Mouse (Mus musculus) heart, postnatal 25 days (tissue): Measurements from ENCODE around the gene Nrp2. TPM values are rescaled to one million over a fixed set of nuclear protein-coding genes. Genes with fewer than 3 reads are reported as not detected.

Experiments
- DNase-seq: peaks from one replicate; pipeline ENCODE4 v3.0.0; 2022; ENCODE audit warnings: low spot score
- intact Hi-C: fragments of 180-260 bp; cut with DNase I; formaldehyde crosslinking; loops from one replicate; pipeline ENCODE4 v1.15.1; 2025
- total RNA-seq, 2 experiments: library from RNA; stranded (reverse); gene quantifications; 2 replicates each; pipeline ENCODE4 v1.2.3; 2021

Nrp2 gene
- total RNA-seq, 2 experiments from 2014 or later, result 27.6 to 33.6 TPM

DNA sequence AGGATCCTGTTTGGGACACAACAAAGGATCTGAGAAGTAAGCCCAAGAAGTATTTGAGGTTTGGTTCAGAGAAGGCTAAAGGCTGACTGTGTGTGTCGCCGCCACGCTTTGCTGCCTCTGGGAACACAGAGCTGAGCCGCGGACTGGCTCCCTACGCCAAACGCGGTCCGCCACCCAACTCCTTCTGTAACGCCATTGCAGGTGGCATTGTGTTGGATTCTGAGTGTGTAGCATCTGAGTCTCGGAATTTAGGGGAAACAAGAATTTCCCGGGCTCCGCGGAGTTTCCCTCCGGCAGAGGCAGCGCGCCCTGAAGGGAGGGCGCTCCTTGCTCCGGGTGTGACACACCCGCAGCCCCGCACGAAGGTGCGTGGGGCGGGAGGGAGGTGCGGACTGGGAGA lies 342 bp upstream of the Nrp2 start:
- intact Hi-C loops, result loop anchor here (5.0 to 10.0 kb wide), 3 partner anchors 262 to 775 kb away; no protein-coding TSS in a partner anchor
- no peak for DNase-seq

DNA sequence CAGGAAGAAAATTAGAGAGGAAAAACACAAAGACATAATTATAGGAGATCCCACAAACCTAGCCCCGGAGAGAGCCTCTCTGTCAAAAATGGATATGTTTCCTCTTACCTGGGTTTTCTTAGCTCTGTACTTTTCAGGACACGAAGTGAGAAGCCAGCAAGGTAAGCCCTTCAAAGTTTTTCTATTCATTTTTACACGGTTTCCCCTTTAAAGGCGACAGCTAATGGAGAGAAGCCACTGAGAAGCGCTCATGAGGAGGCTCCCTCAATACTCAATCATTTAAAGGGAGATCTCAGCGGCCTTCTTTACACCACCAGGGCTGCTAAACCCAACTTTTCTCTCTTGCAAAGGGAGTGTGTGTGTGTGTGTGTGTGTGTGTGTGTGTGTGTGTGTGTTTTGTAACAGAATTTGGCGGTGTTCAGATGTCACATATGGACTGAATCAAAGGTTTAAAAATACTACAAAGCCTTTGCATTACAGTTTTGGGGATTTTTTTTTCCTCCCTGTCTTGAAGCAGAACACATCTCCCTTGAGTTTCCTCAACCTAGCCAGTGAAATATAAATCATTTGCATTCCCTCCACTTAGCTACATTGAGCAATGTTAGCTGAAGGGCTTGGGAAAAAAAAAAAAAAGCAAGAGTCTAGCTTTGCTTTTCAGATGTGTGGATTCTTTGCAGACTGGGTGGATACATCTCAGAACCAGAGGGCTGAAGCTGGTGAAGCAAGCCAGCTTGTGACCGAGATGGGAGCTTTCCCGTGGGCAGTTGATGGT lies 1.2 kb downstream of the Nrp2 start:
- intact Hi-C loops, result loop anchor here (2.0 to 10.0 kb wide), 4 partner anchors 14 to 777 kb away; no protein-coding TSS in a partner anchor

DNA sequence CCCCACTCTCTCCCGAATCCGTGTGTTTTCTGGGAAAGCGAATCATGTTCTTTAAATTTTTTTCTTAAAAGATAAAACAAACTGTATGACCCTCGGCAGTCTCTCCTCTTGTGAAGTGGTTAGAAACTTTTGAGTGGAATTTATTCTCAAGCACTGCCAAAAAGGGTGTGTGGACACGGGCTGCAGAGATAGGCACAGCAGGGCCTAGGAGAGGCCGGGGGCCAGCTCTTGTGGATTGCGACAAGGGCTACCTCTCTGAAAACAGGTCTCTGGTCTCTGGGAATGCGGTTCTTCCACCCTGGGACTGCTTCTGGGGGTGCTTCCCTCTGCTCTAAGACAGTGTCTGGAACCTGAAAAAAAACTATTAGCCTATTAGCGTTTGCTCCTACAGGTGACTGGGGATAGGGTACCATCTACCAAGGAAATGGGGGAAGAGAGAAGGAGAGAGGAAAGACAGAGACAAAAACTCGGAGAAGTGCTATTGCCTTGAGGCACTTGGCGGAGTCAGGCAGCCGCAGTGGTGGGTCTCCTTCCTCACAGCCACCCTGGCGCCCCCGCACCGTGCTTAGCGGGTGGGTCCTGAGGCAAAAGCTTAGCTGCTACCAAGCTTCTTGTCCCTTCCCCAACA lies 1.9 kb downstream of the Nrp2 start:
- intact Hi-C loops, result loop anchor here (2.0 to 10.0 kb wide), 6 partner anchors 14 to 1408 kb away; no protein-coding TSS in a partner anchor
- DNase-seq, result no peak

More for the DNA sequence above, 1.2 kb downstream of the Nrp2 start:
- no peak for DNase-seq

DNA sequence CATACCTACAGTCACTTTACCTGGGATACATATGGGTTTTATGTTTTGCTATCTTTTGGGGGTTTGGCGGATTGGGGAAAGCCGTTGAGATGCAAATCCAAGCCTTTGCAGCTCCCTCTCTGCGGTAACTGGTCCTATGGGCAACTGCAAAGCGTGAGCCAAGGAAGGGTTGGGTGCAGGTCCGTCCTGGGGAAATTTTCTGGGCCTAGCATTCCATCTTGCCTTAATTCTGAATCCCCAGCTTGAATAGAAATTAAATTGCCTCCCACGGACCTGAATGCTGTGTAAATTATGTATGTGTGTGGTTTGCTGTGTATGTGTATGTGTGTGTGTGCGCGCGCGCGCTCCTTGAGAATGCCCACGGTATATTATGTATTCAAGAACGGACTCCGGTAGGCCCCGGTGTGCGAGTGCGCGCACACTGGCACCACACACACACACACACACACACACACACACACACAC lies 2.5 kb downstream of the Nrp2 start:
- intact Hi-C loops, result loop anchor here (2.0 to 10.0 kb wide), 5 partner anchors 13 to 1408 kb away; no protein-coding TSS in a partner anchor
- DNase-seq, result no peak

GRCm38 (mm10) chr1:62706085-62707021 lies 3.3 kb downstream of the Nrp2 start:
- intact Hi-C loops, result loop anchor here (5.0 to 10.0 kb wide), 4 partner anchors 66 to 1409 kb away; no protein-coding TSS in a partner anchor
- no peak for DNase-seq

DNA sequence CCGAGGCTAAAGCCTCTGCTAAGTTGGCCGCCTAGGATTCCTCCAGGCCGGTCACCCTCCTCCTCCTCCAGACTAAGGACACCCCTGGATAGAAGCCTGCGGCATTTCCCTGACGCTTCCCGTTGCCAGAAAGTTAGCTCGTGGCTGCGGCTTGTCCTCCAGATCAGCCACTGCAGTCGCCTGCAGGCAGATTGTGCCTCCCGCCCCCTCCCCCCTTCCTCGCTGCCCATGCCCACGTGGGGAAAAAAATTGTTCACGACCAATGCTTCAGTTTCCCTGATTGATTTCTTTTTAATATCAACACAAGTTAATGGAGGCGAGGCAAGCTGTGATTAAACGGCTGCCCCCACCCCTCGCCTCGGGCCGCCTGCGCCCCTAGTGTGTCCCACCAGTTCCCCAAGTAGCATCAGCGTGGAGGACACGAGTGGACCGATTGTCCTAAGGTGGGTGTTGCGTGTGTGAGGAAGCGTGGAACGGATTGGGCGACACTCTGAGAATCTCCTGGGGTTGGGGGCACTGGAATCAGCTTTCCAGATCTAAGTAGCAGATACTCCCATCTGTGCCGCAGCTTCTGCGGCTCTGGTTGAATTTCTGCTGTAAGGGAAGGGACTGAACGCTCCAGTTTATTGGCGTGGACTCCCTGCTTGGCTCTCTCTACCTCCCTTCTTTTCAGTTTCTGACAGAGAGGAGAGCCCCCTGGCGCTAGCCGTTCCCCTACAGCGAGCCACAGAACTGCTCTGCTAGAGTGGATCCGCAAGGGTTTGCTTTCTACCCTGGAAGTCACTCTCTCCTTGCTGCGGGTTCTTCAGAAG lies 4.2 kb downstream of the Nrp2 start:
- DNase-seq, result no peak
- intact Hi-C loops, result loop anchor here (5.0 to 10.0 kb wide), 4 partner anchors 65 to 1410 kb away; no protein-coding TSS in a partner anchor

DNA sequence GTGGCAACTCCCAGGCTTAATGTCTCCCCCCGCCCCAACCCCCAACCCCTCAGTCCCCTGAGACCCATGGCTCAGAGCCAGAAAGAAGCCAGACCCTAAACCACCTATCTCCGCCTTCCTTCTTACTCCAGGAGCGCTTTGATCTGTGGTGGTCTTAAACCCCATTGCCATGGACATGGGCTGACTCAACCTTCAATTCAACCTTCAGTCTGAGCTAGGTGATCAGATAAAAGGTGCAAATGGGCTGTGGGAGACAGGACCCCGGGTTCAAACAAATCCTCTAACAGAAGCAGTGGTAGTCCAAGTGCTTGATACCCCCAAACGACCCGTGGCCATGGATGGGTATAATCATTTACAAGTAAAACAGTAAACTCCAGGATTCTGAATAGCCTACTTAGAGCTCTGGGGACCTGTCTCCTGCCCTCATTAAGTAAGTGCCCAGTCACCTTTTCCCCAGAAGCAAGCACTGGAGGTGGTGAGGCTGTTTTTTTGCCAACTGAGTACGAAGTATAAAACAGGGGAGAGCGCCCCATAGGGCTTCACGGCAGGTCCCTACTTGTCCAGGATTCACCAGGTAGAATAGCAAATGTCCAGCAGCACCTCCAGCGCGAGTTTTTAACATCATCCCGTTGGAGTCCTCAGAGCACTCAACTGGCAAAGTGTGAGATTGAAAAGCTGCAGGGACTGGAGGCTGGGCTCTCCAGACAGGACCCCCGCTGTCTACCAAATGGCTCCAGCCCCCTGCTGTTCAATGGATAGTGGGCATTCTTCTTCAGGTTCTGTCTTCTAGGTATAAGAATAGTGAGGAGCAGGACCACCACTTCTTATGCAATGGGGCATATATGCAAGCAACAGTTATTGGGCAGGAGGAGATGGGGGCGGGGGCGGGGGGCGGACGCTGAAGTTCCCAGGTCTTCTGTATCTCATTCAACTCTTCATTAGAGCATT lies 5.1 kb downstream of the Nrp2 start:
- intact Hi-C loops, result loop anchor here (5.0 to 10.0 kb wide), 4 partner anchors 64 to 1411 kb away; no protein-coding TSS in a partner anchor
- no peak for DNase-seq

- intact Hi-C loops, result loop anchor here (5.0 to 10.0 kb wide), 4 partner anchors 62 to 1413 kb away; no protein-coding TSS in a partner anchor
- no peak for DNase-seq
Measured at GRCm38 (mm10) chr1:62709770-62710335, 6.8 kb downstream of the Nrp2 start.

DNA sequence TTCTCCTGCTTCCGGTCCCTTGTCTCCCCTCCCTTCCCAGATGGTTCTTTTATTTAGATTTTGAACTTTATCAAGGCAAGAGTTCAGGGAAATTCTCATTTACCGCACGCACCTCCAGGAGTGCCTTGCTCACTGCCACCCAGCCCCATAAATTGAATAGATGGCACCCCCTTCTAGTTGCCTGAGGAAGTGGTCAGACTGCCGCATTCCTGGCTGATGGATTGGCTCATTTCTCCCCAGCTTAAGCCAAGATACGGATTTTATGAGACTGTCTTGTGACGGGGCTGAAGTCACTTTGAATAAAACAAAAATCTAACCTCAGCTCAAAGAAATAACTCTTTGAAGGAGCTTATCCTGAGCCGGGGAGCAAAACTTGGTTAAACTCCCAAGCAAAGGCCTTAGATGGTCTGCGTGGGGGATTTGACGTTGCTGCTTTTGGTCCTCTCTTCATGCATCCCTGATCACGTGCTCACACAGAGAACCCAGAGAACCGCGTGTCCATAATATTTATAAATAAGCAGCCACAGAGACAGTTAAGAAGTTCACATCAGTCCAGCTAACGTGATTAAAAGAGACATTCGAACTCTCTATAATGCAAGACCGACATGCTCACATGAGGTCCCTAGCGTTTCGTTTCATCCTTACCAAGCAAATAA lies 10.1 kb downstream of the Nrp2 start:
- intact Hi-C loops, result no loop called here

DNA sequence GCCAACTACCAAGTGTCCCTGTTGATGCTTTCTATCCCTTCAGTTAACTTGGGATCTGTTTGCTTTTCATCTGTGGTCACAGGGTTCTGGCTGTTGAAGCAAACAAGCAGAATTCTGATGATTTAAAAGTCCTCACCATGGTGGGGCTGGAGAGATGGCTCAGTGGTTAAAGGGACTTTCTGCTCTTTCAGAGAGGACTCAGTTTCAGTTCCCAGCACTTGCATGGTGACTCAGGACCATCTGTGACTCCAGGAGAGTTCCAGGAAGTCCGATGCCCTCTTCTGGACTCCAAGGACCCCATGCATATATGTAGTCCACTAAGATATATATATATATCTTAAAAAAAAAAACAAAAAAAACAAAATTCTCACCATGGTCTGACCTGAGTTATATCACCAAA lies 11.9 kb downstream of the Nrp2 start:
- intact Hi-C loops, result no loop called here

More for the DNA sequence above, 10.1 kb downstream of the Nrp2 start:
- DNase-seq, result no peak

DNA sequence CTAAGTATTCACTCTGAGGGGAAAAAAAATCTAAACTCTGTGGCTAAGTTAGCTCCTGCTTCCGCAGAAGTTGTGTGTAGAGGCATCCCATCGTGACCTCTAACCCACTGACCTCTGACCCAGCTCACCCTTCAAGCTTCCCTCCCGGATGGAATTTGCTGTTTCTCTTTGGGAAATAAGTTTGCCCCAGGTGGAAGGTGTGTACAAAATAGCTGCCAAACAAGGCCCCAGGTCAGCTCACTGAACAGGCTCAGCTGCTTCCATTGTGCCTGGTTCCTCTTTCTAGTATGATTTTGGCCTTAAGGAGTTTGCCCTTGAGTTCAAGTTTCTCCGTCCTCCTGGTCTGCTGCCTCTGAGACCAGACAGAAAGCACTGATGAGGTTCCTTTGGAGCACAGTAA lies 12.6 kb downstream of the Nrp2 start:
- intact Hi-C loops, result no loop called here
- DNase-seq, result no peak

More for the DNA sequence above, 11.9 kb downstream of the Nrp2 start:
- DNase-seq, result no peak

DNA sequence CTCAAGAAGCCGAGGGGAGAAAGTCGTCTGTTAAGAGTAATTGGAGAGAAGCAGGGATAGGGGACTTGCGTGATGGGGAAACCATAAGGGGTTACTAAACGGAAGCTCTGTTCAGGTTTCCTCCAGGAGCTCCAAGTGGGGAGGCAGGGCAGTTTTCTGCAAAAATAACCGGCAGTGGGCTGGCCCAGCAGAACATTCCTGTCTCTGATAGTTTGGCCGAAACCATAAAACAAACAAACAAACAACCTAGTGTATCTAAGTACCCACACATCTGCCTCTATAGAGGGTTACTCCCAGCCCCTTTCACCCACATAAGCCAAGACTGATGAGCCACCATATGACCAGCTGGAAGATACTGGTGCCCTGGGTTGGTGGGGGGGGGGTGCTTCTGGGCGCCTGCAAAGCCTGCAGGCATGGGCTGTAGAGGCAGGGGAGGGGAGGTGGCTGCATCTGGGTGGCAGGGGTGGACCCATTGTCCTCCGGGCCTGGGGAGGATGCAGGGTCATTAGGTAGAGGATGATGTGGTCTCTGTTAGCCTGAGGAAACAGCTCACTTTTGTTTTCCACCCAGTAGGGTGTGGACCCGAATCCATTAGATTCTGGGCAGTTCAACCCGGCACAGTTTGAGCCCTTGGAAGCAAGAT lies 13.9 kb downstream of the Nrp2 start:
- no peak for DNase-seq
- intact Hi-C loops, result no loop called here

GRCm38 (mm10) chr1:62717552-62718236 lies 14.6 kb downstream of the Nrp2 start:
- DNase-seq, result no peak
- intact Hi-C loops, result loop anchor here (2.0 kb wide), 1 partner anchor 13 kb away; no protein-coding TSS in a partner anchor

DNA sequence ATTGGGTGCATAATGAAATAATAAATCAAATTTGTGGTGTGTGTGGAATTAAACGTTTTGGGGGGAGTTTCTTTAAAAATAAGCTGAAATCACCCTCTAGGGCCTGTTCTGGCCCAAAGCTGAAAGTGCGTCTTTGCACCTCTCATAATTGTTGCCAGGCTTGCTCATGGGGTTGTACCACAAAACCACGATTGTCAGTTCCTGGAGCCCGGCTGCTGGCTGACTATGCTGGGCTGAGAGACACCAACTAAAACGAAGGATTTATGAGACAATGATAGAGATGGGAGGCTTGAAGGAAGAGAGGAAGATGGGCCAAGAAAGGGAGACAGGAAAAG lies 15.1 kb downstream of the Nrp2 start:
- no peak for DNase-seq
- intact Hi-C loops, result loop anchor here (2.0 kb wide), 1 partner anchor 13 kb away; no protein-coding TSS in a partner anchor

GRCm38 (mm10) chr1:62718750-62719149 lies 15.7 kb downstream of the Nrp2 start:
- DNase-seq, result no peak
- intact Hi-C loops, result loop anchor here (2.0 kb wide), 1 partner anchor 14 kb away; no protein-coding TSS in a partner anchor

- intact Hi-C loops, result loop anchor here (2.0 kb wide), 1 partner anchor 15 kb away; no protein-coding TSS in a partner anchor
- no peak for DNase-seq
Measured at GRCm38 (mm10) chr1:62719770-62720169, 16.7 kb downstream of the Nrp2 start.
